Mouse (Mus musculus): ENCODE measurements around the gene Etl4. TPM values are rescaled to one million over a fixed set of nuclear protein-coding genes. Genes with fewer than 3 reads are reported as not detected.

Gene Etl4
- polyA plus RNA-seq, 1 experiment from 2014 or later, result 12.4 TPM

- no peak overlapping the region for H3K4me2 ChIP-seq (replicated peaks; ENCODE audit: low read depth)
- no peak overlapping the region for H3K4me3 ChIP-seq (ENCODE audit: low read depth, low read length)
- 0 out of 2 replicates have a peak, but pooled peaks have one; percentile 55 for ATAC-seq (ENCODE audit: low FRiP score, low TSS enrichment)
- no peaks in the 10 kb centered on the region for H3K27me3 ChIP-seq (ENCODE audit: control insufficient read depth, insufficient read depth, low read length)
- TF ChIP-seq EP300 (optimal IDR thresholded peaks at IDR 0.05) (no peak), CTCF (IDR thresholded peaks at IDR 0.05; ENCODE audit: low read depth) (no peak)
- 0 out of 2 replicates have a peak overlapping the region, but pooled peaks have one; percentile 24 for H3K27ac ChIP-seq (replicated peaks)
- no peaks in the 10 kb centered on the region for H3K36me3 ChIP-seq (ENCODE audit: control insufficient read depth, insufficient read depth, low read length)
- 0 out of 2 replicates have a peak, but pooled peaks cover 4% of the 10 kb centered on the region for H3K4me1 ChIP-seq (replicated peaks; ENCODE audit: control insufficient read depth, insufficient read depth)
- peak; percentile 23 for DNase-seq (ENCODE audit: low spot score)
- H3K9me3 ChIP-seq (ENCODE audit: control insufficient read depth, low read length), result no peaks in the 10 kb centered on the region
- H3K9ac ChIP-seq (ENCODE audit: low read length), result no peak overlapping the region
- 41% methylated on average over 3 of the region's 3 CpGs for WGBS
Observed at GRCm38 (mm10) chr2:20555706-20556105, 646.1 kb downstream of the Etl4 start.

GRCm38 (mm10) chr2:20559083-20559482, 649.5 kb downstream of the Etl4 start:
- DNase-seq (ENCODE audit: low spot score), result no peak
- WGBS, result 70% methylated on average over 5 of the region's 5 CpGs
- TF ChIP-seq CTCF (IDR thresholded peaks at IDR 0.05; ENCODE audit: low read depth), result no peak
- TF ChIP-seq EP300 (optimal IDR thresholded peaks at IDR 0.05), result no peak
- Histone ChIP-seq H3K4me2 (replicated peaks; ENCODE audit: low read depth) (no peak overlapping the region; the same call in 1 of the 2 replicates), H3K36me3 (ENCODE audit: control insufficient read depth, insufficient read depth, low read length) (no peaks in the 10 kb centered on the region), H3K4me1 (replicated peaks; ENCODE audit: control insufficient read depth, insufficient read depth) (0 out of 2 replicates have a peak, but pooled peaks cover 4% of the 10 kb centered on the region), H3K9me3 (ENCODE audit: control insufficient read depth, low read length) (no peaks in the 10 kb centered on the region), H3K27ac (replicated peaks) (peak overlapping the region; percentile 80), H3K27me3 (ENCODE audit: control insufficient read depth, insufficient read depth, low read length) (no peaks in the 10 kb centered on the region), H3K9ac (ENCODE audit: low read length) (no peak overlapping the region), H3K4me3 (ENCODE audit: low read depth, low read length) (no peak overlapping the region)
- no peak for ATAC-seq (ENCODE audit: low FRiP score, low TSS enrichment)

- peak overlapping the region; percentile 80; the same call in 1 of the 2 replicates for H3K27ac ChIP-seq (replicated peaks)
Observed at GRCm38 (mm10) chr2:20559723-20560122, 650.1 kb downstream of the Etl4 start.

GRCm38 (mm10) chr2:20560581-20560980, 651.0 kb downstream of the Etl4 start:
- no peak for ATAC-seq (ENCODE audit: low FRiP score, low TSS enrichment)
- Histone ChIP-seq H3K9me3 (ENCODE audit: control insufficient read depth, low read length) (no peaks in the 10 kb centered on the region), H3K9ac (ENCODE audit: low read length) (no peak overlapping the region), H3K4me1 (replicated peaks; ENCODE audit: control insufficient read depth, insufficient read depth) (0 out of 2 replicates have a peak, but pooled peaks cover 4% of the 10 kb centered on the region), H3K36me3 (ENCODE audit: control insufficient read depth, insufficient read depth, low read length) (no peaks in the 10 kb centered on the region), H3K4me2 (replicated peaks; ENCODE audit: low read depth) (no peak overlapping the region), H3K4me3 (ENCODE audit: low read depth, low read length) (no peak overlapping the region), H3K27ac (replicated peaks) (peak overlapping the region; percentile 56), H3K27me3 (ENCODE audit: control insufficient read depth, insufficient read depth, low read length) (no peaks in the 10 kb centered on the region)
- 83% methylated on average over 9 of the region's 9 CpGs for WGBS
- TF ChIP-seq CTCF (IDR thresholded peaks at IDR 0.05; ENCODE audit: low read depth) (no peak), EP300 (optimal IDR thresholded peaks at IDR 0.05) (no peak)
- no peak for DNase-seq (ENCODE audit: low spot score)

More at GRCm38 (mm10) chr2:20559723-20560122, 650.1 kb downstream of the Etl4 start:
- Histone ChIP-seq H3K36me3 (ENCODE audit: control insufficient read depth, insufficient read depth, low read length) (no peaks in the 10 kb centered on the region), H3K4me2 (replicated peaks; ENCODE audit: low read depth) (no peak overlapping the region), H3K4me1 (replicated peaks; ENCODE audit: control insufficient read depth, insufficient read depth) (0 out of 2 replicates have a peak, but pooled peaks cover 4% of the 10 kb centered on the region), H3K27me3 (ENCODE audit: control insufficient read depth, insufficient read depth, low read length) (no peaks in the 10 kb centered on the region), H3K9ac (ENCODE audit: low read length) (no peak overlapping the region), H3K9me3 (ENCODE audit: control insufficient read depth, low read length) (no peaks in the 10 kb centered on the region), H3K4me3 (ENCODE audit: low read depth, low read length) (no peak overlapping the region)
- TF ChIP-seq EP300 (optimal IDR thresholded peaks at IDR 0.05) (no peak), CTCF (IDR thresholded peaks at IDR 0.05; ENCODE audit: low read depth) (peak; percentile 36)
- DNase-seq (ENCODE audit: low spot score) (peak; percentile 56), ATAC-seq (ENCODE audit: low FRiP score, low TSS enrichment) (peak; percentile 85)
- WGBS, result 32% methylated on average over 2 of the region's 2 CpGs

- TF ChIP-seq CTCF (IDR thresholded peaks at IDR 0.05; ENCODE audit: low read depth) (no peak), EP300 (optimal IDR thresholded peaks at IDR 0.05) (no peak)
- ATAC-seq (ENCODE audit: low FRiP score, low TSS enrichment), result no peak
Observed at GRCm38 (mm10) chr2:20563036-20563435, 653.5 kb downstream of the Etl4 start.

GRCm38 (mm10) chr2:20568456-20568855, 658.9 kb downstream of the Etl4 start:
- Histone ChIP-seq H3K27ac (replicated peaks) (no peak overlapping the region), H3K4me2 (replicated peaks; ENCODE audit: low read depth) (no peak overlapping the region), H3K4me1 (replicated peaks; ENCODE audit: control insufficient read depth, insufficient read depth) (no peaks in the 10 kb centered on the region), H3K4me3 (ENCODE audit: low read depth, low read length) (no peak overlapping the region), H3K36me3 (ENCODE audit: control insufficient read depth, insufficient read depth, low read length) (no peaks in the 10 kb centered on the region), H3K9me3 (ENCODE audit: control insufficient read depth, low read length) (no peaks in the 10 kb centered on the region), H3K27me3 (ENCODE audit: control insufficient read depth, insufficient read depth, low read length) (no peaks in the 10 kb centered on the region), H3K9ac (ENCODE audit: low read length) (no peak overlapping the region)
- TF ChIP-seq EP300 (optimal IDR thresholded peaks at IDR 0.05), result no peak
- no peak for TF ChIP-seq CTCF (IDR thresholded peaks at IDR 0.05; ENCODE audit: low read depth)
- ATAC-seq (ENCODE audit: low FRiP score, low TSS enrichment) (no peak), DNase-seq (ENCODE audit: low spot score) (no peak)
- 56% methylated on average over 1 of the region's 1 CpGs for WGBS

More at GRCm38 (mm10) chr2:20563036-20563435, 653.5 kb downstream of the Etl4 start:
- Histone ChIP-seq H3K27me3 (ENCODE audit: control insufficient read depth, insufficient read depth, low read length) (no peaks in the 10 kb centered on the region), H3K36me3 (ENCODE audit: control insufficient read depth, insufficient read depth, low read length) (no peaks in the 10 kb centered on the region), H3K9ac (ENCODE audit: low read length) (no peak overlapping the region), H3K27ac (replicated peaks) (peak overlapping the region; percentile 8; the same call in 1 of the 2 replicates), H3K9me3 (ENCODE audit: control insufficient read depth, low read length) (no peaks in the 10 kb centered on the region), H3K4me1 (replicated peaks; ENCODE audit: control insufficient read depth, insufficient read depth) (0 out of 2 replicates have a peak, but pooled peaks cover 4% of the 10 kb centered on the region), H3K4me2 (replicated peaks; ENCODE audit: low read depth) (no peak overlapping the region), H3K4me3 (ENCODE audit: low read depth, low read length) (no peak overlapping the region)
- WGBS, result 45% methylated on average over 6 of the region's 6 CpGs
- no peak for DNase-seq (ENCODE audit: low spot score)
